Mouse (Mus musculus) hindbrain, embryonic 14.5 days (tissue): ENCODE data around the gene Fut11. TPM values are rescaled to one million over a fixed set of nuclear protein-coding genes. Genes with fewer than 3 reads are reported as not detected.

Source experiments
- ATAC-seq: fragments of 200-750 bp; cut with Nextera tagmentation; 2 replicates; pipeline ENCODE4 v1.8.0; 2017; ENCODE audit warnings: moderate number of reproducible peaks, mild to moderate bottlenecking, moderate TSS enrichment, moderate library complexity; ENCODE audit not compliant: low FRiP score
- DNase-seq: peaks from one replicate; pipeline ENCODE4 v3.0.0-alpha.2; 2015; ENCODE audit warnings: low spot score
- H3K27ac ChIP-seq: fragments of 300-500 bp; sonication (generic); 2 replicates; pipeline ENCODE4 v1.5.1; 2014; ENCODE audit warnings: mild to moderate bottlenecking, moderate library complexity
- H3K27me3 ChIP-seq: fragments of 300-500 bp; sonication (generic); 2 replicates; pipeline ENCODE4 v1.6.1; 2014; ENCODE audit warnings: mild to moderate bottlenecking, low read length, mixed read lengths; ENCODE audit not compliant: control insufficient read depth, insufficient read depth
- H3K36me3 ChIP-seq: fragments of 300-500 bp; sonication (generic); replicated peaks from 2 replicates; pipeline ENCODE4 v1.6.1; 2014; ENCODE audit not compliant: control insufficient read depth, insufficient read depth
- H3K4me1 ChIP-seq: fragments of 300-500 bp; sonication (generic); replicated peaks from 2 replicates; pipeline ENCODE4 v1.6.1; 2014; ENCODE audit warnings: antibody characterized with exemption, low read length, mixed read lengths; ENCODE audit not compliant: control insufficient read depth, insufficient read depth
- H3K4me2 ChIP-seq: fragments of 300-500 bp; sonication (generic); replicated peaks from 2 replicates; pipeline ENCODE4 v1.6.1; 2014; ENCODE audit warnings: mild to moderate bottlenecking, moderate library complexity
- H3K4me3 ChIP-seq: fragments of 300-500 bp; sonication (generic); replicated peaks from 2 replicates; pipeline ENCODE4 v1.5.1; 2014; ENCODE audit warnings: mild to moderate bottlenecking, low read length
- H3K9ac ChIP-seq: fragments of 300-500 bp; sonication (generic); 2 replicates; pipeline ENCODE4 v1.6.1; 2014
- H3K9me3 ChIP-seq: fragments of 300-500 bp; sonication (generic); 2 replicates; pipeline ENCODE4 v1.6.1; 2016; ENCODE audit warnings: low read length; ENCODE audit not compliant: control insufficient read depth
- WGBS: fragments of 180-500 bp; shearing (Covaris S2); extraction: QIAGEN DNeasy Blood & Tissue Kit; methylation state at CpG from one replicate; pipeline ENCODE4 v1.1.7; 2014; 5-methylcytosine and 5-hydroxymethylcytosine counted together
- polyA plus RNA-seq: library from polyadenylated mRNA; unstranded; fragments of >200 nt; fragmentation: Nextera tagmentation; extraction: Ambion mirVana; gene quantifications from 2 replicates; pipeline ENCODE4 v1.2.1, GENCODE M21; 2014

The Fut11 gene
- 25.1 and 31.8 TPM in 2 replicates for polyA plus RNA-seq

- DNase-seq (peak; percentile 87), ATAC-seq (peak; percentile 92)
- Histone ChIP-seq H3K27ac (peak within 1 kb of the TSS; percentile 99), H3K36me3 (peaks cover 42% of the 10 kb centered on the region), H3K4me1 (peaks cover 43% of the 10 kb centered on the region), H3K4me3 (peak within 1 kb of the TSS; percentile 86), H3K4me2 (peak within 1 kb of the TSS; percentile 79), H3K27me3 (no peaks in the 10 kb centered on the region), H3K9ac (peak within 1 kb of the TSS; percentile 94), H3K9me3 (no peaks in the 10 kb centered on the region)
- WGBS = under 1% methylated on average over 108 of the region's 111 CpGs
These were observed at the start of gene Fut11 for GRCm38 (mm10) chr14:20694884-20695760. Fut11 (plus strand) TSS chr14:20694968.

GRCm38 (mm10) chr14:20645547-20645946, 49.2 kb upstream of the Fut11 start:
- WGBS = 31% methylated on average over 3 of the region's 3 CpGs
- ATAC-seq (no peak), DNase-seq (no peak)
- no peaks in the 10 kb centered on the region for H3K9me3 ChIP-seq
- H3K36me3 ChIP-seq = no peaks in the 10 kb centered on the region
- H3K9ac ChIP-seq = no peak overlapping the region
- H3K4me3 ChIP-seq = no peak overlapping the region
- H3K27ac ChIP-seq = no peak overlapping the region
- no peak overlapping the region for H3K4me2 ChIP-seq
- peaks cover 6% of the 10 kb centered on the region; the same call in 1 of the 2 replicates for H3K4me1 ChIP-seq
- H3K27me3 ChIP-seq = no peaks in the 10 kb centered on the region

DNA sequence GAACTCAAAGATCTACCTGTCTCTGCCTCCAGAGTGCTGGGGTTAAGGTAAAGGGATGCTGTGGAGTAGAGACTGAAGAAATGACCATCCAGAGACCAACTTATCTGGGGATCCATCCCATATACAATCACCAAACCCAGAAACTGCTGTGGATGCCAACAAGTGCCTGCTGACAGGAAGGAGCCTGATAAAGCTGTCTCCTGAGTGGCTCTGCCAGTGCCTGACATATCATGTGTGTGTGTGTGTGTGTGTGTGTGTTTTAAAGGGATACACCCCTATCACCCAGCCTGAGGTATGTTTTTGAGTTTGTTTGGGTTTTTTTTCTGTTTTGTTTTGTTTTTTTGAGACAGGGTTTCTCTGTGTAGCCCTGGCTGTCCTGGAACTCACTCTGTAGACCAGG, 48.4 kb upstream of the Fut11 start:
- DNase-seq (no peak), ATAC-seq (no peak)
- no peak overlapping the region for H3K4me3 ChIP-seq
- H3K36me3 ChIP-seq = no peaks in the 10 kb centered on the region
- H3K9ac ChIP-seq = no peak overlapping the region
- H3K27ac ChIP-seq = no peak overlapping the region
- H3K4me1 ChIP-seq = peaks cover 6% of the 10 kb centered on the region; the same call in 1 of the 2 replicates
- H3K4me2 ChIP-seq = no peak overlapping the region
- no peaks in the 10 kb centered on the region for H3K9me3 ChIP-seq
- H3K27me3 ChIP-seq = no peaks in the 10 kb centered on the region

- Histone ChIP-seq H3K9me3 (no peaks in the 10 kb centered on the region), H3K9ac (no peak overlapping the region), H3K36me3 (no peaks in the 10 kb centered on the region), H3K4me3 (no peak overlapping the region), H3K4me2 (no peak overlapping the region), H3K4me1 (no peaks in the 10 kb centered on the region), H3K27ac (no peak overlapping the region), H3K27me3 (no peaks in the 10 kb centered on the region)
- 80% methylated on average over 2 of the region's 2 CpGs for WGBS
- DNase-seq (no peak), ATAC-seq (no peak)
These were observed 43.8 kb upstream of the Fut11 start for GRCm38 (mm10) chr14:20651000-20651399.

GRCm38 (mm10) chr14:20651722-20652256, 43.0 kb upstream of the Fut11 start:
- H3K27ac ChIP-seq = no peak overlapping the region
- H3K36me3 ChIP-seq = no peaks in the 10 kb centered on the region
- no peak for ATAC-seq
- no peaks in the 10 kb centered on the region for H3K4me1 ChIP-seq
- H3K4me2 ChIP-seq = no peak overlapping the region
- H3K27me3 ChIP-seq = no peaks in the 10 kb centered on the region
- H3K9me3 ChIP-seq = no peaks in the 10 kb centered on the region
- WGBS = 71% methylated on average over 4 of the region's 4 CpGs
- no peak overlapping the region for H3K4me3 ChIP-seq
- H3K9ac ChIP-seq = no peak overlapping the region
- no peak for DNase-seq

DNA sequence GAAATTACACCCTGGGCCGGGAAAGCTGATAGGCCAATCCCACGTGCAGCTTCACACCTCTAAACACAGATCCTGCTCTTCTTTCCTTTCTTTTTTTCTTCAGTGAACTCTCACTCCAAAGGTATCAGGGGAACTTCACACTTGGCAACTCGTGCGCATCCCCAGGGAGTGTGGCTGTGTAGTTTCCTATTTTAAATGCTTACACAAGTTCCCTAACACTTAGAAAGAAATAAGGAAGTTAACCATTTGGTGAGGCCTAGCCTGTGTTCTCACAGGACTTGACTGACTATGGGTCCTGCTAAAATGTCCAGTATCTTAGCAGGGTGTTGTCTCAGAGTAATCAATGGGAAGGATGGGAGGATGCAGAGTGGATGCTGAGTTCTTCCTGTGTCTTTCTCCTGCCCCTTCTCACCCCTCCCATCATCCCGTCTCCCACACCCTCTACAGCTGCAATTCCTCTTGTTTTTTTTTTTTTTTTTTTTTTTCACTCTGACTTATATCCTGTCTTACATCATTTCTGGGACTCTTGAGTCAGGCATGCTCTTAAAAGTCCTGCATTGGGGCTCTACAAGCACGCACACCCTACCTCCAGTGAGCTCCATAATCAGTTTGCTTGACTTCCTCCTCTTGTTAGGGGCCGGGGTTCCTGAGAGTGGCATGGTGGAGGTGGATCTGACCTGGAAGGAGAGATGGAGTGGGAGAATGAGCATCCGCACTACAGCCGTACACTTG, 39.9 kb upstream of the Fut11 start:
- no peaks in the 10 kb centered on the region for H3K4me1 ChIP-seq
- H3K27me3 ChIP-seq = no peaks in the 10 kb centered on the region
- H3K9me3 ChIP-seq = no peaks in the 10 kb centered on the region
- no peak overlapping the region for H3K9ac ChIP-seq
- DNase-seq = no peak
- H3K27ac ChIP-seq = no peak overlapping the region
- WGBS = 84% methylated on average over 9 of the region's 9 CpGs
- no peak for ATAC-seq
- no peak overlapping the region for H3K4me3 ChIP-seq
- no peak overlapping the region for H3K4me2 ChIP-seq
- no peaks in the 10 kb centered on the region for H3K36me3 ChIP-seq

- no peaks in the 10 kb centered on the region for H3K4me1 ChIP-seq
- H3K27ac ChIP-seq = no peak overlapping the region
- H3K9me3 ChIP-seq = no peaks in the 10 kb centered on the region
- ATAC-seq = no peak
- no peak overlapping the region for H3K9ac ChIP-seq
- H3K27me3 ChIP-seq = no peaks in the 10 kb centered on the region
- no peak overlapping the region for H3K4me3 ChIP-seq
- H3K36me3 ChIP-seq = no peaks in the 10 kb centered on the region
- WGBS = 80% methylated on average over 9 of the region's 9 CpGs
- H3K4me2 ChIP-seq = no peak overlapping the region
- no peak for DNase-seq
These were observed 39.0 kb upstream of the Fut11 start for GRCm38 (mm10) chr14:20655731-20656130.

- H3K9ac ChIP-seq = no peak within 1 kb of the TSS
- no peak within 1 kb of the TSS for H3K27ac ChIP-seq
- H3K4me2 ChIP-seq = no peak within 1 kb of the TSS
- H3K4me1 ChIP-seq = peaks cover under 1% of the 10 kb centered on the region; the same call in 1 of the 2 replicates
- 48% methylated on average over 11 of the region's 11 CpGs for WGBS
- ATAC-seq (no peak), DNase-seq (no peak)
- no peak within 1 kb of the TSS for H3K4me3 ChIP-seq
- H3K36me3 ChIP-seq = no peaks in the 10 kb centered on the region
- H3K27me3 ChIP-seq = no peaks in the 10 kb centered on the region
- no peaks in the 10 kb centered on the region for H3K9me3 ChIP-seq
These were observed 38.4 kb upstream of the Fut11 start, which contains the start of gene Myoz1 for GRCm38 (mm10) chr14:20656361-20656760. Myoz1 (minus strand) TSS chr14:20656540.

DNA sequence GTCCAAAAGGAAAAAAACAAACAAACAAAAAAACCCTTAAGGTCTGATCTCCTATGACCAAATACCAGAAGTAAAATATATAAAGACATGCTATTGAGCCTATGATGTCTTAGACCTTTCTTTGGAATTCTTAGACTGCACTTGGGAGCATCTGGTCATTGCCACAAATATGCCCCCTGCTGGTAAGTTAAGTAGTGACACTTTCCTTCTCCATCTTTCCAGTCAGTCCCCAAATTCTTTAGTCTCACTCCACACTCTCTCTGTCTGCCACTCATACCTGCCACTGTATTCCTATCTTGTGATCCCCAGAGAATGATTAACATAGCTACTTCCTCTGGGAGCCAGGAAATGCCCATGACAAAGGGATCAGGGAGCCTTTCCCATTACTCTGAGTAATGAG, 36.4 kb upstream of the Fut11 start:
- H3K36me3 ChIP-seq = no peaks in the 10 kb centered on the region
- peaks cover 5% of the 10 kb centered on the region; the same call in 1 of the 2 replicates for H3K27me3 ChIP-seq
- H3K4me1 ChIP-seq = peaks cover 11% of the 10 kb centered on the region
- H3K4me2 ChIP-seq = no peak overlapping the region
- peak; percentile 73 for DNase-seq
- no peaks in the 10 kb centered on the region for H3K9me3 ChIP-seq
- no peak overlapping the region for H3K27ac ChIP-seq
- no peak for ATAC-seq
- no peak overlapping the region for H3K9ac ChIP-seq
- H3K4me3 ChIP-seq = no peak overlapping the region
